Mouse (Mus musculus): ENCODE measurements at regions not wholly inside any gene's neighbourhood (a gene's known extent, or its start where the extent isn't known, plus 50 kb on each side); places are given as distances from the start of the nearest gene placed in this dataset.

- TF ChIP-seq POLR2A (IDR thresholded peaks at IDR 0.05; ENCODE audit: insufficient read depth, low read depth, low read length): no peak
- no peak for TF ChIP-seq EP300 (IDR thresholded peaks at IDR 0.05; ENCODE audit: insufficient read depth, low read depth, low read length)
- TF ChIP-seq CTCF (IDR thresholded peaks at IDR 0.05): no peak
These were observed 473.2 kb downstream of the 1810013L24Rik start for GRCm38 (mm10) chr16:9303134-9303533.
